Mouse (Mus musculus): ENCODE data around the gene Sema3b. TPM values are rescaled to one million over a fixed set of nuclear protein-coding genes. Genes with fewer than 3 reads are reported as not detected.

Sema3b gene
- total RNA-seq, 4 experiments from 2014 or later, result 2.9 to 5.0 (median 4.4) TPM

- no peak for DNase-seq (ENCODE audit: low spot score in 2 of 2)
These were observed 60.2 kb downstream of the Sema3b start for GRCm38 (mm10) chr9:107548820-107549219.

DNA sequence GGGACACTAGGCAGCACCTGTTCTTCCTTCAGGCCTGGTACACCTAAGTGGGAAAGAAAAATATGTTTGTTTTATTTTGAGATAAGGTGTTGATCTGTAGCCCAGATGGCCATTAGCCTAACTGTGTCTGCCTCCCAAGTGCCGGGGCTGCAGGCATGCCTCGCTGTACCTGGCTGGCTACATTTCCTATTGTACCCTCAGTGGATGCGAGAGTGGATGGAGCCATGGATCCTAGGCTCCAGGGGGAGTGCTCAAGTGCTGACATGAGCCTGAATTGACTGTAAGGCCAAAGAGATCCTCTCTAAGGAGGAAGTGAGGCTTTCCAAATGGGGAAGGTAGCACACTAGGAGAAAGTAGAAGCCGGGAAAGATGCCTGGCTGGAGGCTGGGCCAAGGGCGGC is 61.1 kb downstream of the Sema3b start:
- DNase-seq (ENCODE audit: low spot score in 2 of 2), result no peak

Other genes starting within 250 kb of the Sema3b start
- 10 to 100 TPM; 14.6 to 21.0 (median 17.0) TPM for gene Cacna2d2, start 209.6 kb downstream of the Sema3b start, total RNA-seq (2022)
- 10 to 100 TPM; 33.1 to 40.3 (median 36.2) TPM for gene Tmem115, start 75.3 kb downstream of the Sema3b start, total RNA-seq (2022)
- gene Cyb561d2, start 67.0 kb downstream of the Sema3b start, total RNA-seq (2022), result 10 to 100 TPM; 14.7 to 18.5 (median 16.5) TPM
- gene Nprl2, start 67.0 kb downstream of the Sema3b start, total RNA-seq (2022), result 10 to 100 TPM; 39.4 to 46.9 (median 44.5) TPM
- 1 to 10 TPM; 4.5 to 7.8 (median 6.3) TPM for gene Zmynd10, start 61.9 kb downstream of the Sema3b start, total RNA-seq (2022)
- 10 to 100 TPM; 17.3 to 22.5 (median 19.0) TPM for gene Rassf1, start 57.7 kb downstream of the Sema3b start, total RNA-seq (2022)
- 10 to 100 TPM; 73.2 to 83.4 (median 76.0) TPM for gene Tusc2, start 46.0 kb downstream of the Sema3b start, total RNA-seq (2022)
- gene Hyal2, start 41.3 kb downstream of the Sema3b start, total RNA-seq (2022), result 10 to 100 TPM; 12.9 to 16.6 (median 16.4) TPM
- 1 to 10 TPM; 7.6 to 9.7 (median 8.4) TPM for gene Hyal1, start 32.3 kb downstream of the Sema3b start, total RNA-seq (2022)
- gene Naa80, start 30.3 kb downstream of the Sema3b start, total RNA-seq (2022), result 10 to 100 TPM; 11.8 to 18.4 (median 15.4) TPM
- gene Hyal3, start 28.4 kb downstream of the Sema3b start, total RNA-seq (2022), result 1 to 10 TPM; 1.7 to 2.4 (median 1.9) TPM
- 10 to 100 TPM; 12.4 to 15.4 (median 14.0) TPM for gene Ifrd2, start 21.6 kb downstream of the Sema3b start, total RNA-seq (2022)
- 100 to 1,000 TPM; 218 to 272 (median 249) TPM for gene Gnai2, start 26.1 kb upstream of the Sema3b start, total RNA-seq (2022)
- 10 to 100 TPM; 61.3 to 74.3 (median 69.2) TPM for gene Slc38a3, start 60.3 kb upstream of the Sema3b start, total RNA-seq (2022)
- gene Gnat1, start 70.5 kb upstream of the Sema3b start, total RNA-seq (2022), result under 1 TPM; 0.14 to 0.43 (median 0.27) TPM
- gene Sema3f, start 101.2 kb upstream of the Sema3b start, total RNA-seq (2022), result 1 to 10 TPM; 5.4 to 9.3 (median 6.5) TPM
- 100 to 1,000 TPM; 136 to 170 (median 155) TPM for gene Rbm5, start 161.8 kb upstream of the Sema3b start, total RNA-seq (2022)

Measured in layer of hippocampus, adult 8-10 months (tissue).